Mouse (Mus musculus): Measurements from ENCODE around the gene Psmg3. TPM values are rescaled to one million over a fixed set of nuclear protein-coding genes. Genes with fewer than 3 reads are reported as not detected.

The Psmg3 gene
- total RNA-seq, 2 experiments from 2014 or later, result 25.7 to 83.9 TPM

DNA sequence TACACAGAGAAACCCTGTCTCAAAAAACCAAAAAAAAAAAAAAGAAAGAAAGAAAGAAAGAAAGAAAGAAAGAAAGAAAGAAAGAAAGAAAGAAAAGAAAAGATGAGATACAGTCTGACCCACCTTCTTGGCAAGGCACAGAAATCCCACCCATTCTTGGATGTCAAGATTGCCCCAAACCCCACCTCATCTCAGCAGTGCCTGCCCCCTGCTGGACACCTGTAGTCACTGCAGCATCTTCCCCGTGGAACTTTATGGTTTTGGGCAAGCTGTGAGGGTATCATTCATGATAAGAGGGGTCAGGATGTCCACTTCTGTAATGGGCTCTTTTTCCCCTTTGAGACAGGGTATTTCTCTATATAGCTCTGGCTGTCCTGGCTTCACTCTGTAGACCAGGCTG is 9.4 kb downstream of the Psmg3 start:
- peak; percentile 60 for ATAC-seq (replicated peaks; ENCODE audit: poor library complexity, severe bottlenecking)

DNA sequence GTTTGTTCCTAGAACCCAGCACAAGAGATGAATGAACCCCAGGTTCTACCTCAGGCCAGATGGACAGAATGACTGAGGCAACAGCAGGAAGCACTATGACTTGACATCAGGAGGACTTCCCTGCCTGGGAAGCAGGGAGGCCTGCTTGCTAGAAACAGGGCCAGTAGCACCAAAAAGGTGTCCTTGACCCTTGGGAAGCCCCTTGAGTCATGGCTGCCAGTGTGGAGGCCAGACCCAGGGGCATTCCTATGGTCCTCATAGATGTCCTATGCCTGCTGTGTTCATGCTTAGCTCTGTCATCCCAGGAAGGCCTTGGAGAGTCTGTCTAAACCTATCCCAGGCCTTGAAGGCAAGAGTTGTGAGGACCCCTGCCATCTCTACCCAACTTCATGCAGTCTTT is 10.2 kb downstream of the Psmg3 start:
- no peak for ATAC-seq (replicated peaks; ENCODE audit: poor library complexity, severe bottlenecking)

DNA sequence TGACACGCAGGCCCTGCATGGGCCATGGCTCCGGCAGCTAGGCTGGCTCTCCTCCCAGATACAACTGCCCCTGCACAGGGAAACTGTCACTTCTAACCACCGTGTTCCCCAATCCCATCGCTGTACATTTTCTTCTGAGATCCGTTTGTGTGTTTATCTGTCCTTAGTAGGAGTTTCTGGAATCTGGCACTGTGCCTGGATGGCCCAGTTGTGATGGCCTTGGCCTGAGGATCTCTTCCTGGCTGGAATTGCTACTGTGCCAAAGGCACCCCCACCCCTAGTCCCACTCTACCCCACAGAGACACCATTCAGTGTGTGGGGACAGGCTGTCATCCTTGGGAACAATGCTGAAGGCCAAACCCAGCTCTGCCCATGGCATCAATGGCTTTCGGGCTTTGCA is 10.7 kb downstream of the Psmg3 start:
- ATAC-seq (replicated peaks; ENCODE audit: poor library complexity, severe bottlenecking), result no peak

DNA sequence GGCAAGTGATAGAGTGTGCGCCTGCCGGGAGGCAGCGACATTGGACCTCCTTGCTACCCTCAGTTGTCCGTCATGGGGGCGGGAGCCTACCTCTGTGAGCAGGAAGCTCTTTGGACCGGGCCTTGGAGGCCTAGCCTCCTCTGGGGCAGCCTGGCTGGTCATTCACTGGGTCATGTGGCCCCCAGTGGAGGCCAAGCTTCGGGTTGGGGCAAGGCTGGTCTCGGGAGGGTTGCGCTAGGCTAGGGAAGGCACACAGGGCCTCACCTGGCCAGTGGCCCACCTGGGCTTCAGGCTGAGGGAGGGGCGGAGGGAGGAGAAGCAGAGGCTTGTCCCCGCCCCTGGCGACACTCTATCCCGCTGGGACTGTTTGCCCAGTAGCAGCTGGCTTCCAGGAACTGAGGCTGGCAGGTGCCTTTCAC is 12.7 kb downstream of the Psmg3 start:
- ATAC-seq (replicated peaks; ENCODE audit: poor library complexity, severe bottlenecking), result no peak

DNA sequence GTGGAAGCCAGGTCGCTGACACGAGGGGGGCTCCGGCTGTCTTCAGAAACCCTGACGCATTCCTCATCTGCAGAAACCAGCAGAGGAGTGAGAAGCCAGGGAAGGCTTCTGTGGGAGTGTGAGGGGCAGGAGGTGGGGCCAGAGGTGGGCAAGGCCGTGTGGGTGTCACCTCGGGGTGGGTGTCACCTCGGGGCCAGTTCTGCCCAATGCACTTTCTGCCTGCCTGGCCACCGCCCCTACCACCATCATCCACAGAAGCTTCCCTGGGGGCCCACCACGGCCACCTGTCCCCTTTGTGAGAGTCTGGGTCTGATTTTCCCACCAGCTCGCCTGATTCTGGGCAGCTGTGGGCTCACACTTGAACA is 13.6 kb downstream of the Psmg3 start:
- ATAC-seq (replicated peaks; ENCODE audit: poor library complexity, severe bottlenecking), result no peak

DNA sequence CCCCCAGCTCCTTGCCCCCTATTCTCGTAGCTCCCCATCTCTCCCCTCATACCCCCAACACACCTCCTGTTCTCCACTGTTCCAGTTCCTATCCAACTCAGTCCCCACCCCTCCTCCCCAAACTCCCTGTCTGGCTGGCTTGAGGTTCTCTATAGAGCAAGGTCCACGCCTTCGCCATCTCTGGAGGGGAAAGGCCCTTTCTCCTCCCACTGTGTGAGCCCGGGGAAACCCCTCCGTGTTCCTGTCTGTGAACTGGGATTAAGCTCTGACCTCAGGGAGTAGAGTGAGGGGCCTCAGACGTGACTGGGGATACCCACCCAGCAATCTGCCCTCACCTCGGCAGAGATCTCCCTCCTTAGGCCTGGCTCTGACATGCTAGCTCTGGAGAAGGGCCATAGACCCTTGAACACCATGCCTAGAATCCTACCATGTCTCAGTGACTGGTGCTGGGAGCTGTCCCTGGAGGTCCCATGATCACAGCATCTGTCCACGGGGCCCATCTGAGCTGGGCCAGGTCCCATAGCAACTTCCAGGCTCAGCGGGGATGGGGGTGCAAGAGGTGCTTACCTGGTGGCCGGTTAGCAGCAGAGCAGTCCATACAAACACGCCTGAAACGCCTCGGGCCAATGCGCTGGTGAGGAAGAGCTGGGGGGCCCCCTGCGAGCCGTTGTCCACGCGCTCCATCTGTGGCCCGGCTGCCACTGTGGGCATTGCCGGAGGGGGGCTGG is 14.1 kb downstream of the Psmg3 start:
- no peak for ATAC-seq (replicated peaks; ENCODE audit: poor library complexity, severe bottlenecking)

DNA sequence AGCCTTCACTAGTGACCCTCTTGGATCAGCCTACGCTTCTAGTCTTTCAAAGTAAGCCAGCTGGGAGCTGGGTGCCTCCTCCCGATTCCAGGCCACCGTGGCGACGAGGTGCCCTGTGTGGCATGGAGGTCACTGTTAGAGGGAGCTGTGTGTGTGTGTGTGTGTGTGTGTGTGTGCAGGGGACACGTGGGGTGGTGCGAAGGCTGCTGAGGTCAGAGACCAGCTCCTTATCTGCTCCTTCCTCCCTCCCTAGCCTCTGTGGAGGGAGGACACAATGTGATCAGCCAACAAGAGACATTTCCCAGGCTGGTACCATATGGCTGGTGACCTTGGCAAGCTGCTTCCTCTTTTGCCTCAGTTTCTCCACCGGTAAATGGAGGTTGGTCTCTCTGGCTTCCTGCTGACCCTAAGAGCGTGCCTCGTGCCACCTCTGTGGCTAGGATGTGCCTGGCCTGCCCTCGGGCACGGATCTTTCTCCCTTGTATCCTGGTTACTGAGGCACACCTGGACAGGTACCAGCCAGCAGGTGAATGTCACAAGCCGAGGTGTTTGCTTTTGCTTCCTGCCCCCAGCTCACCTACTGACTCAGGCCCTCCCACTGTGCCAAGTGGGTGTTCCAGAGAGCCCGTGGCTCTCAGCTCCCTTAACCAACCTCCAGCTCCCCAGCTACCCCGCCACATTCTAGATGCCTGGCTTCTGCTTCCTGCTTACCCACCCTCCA is 14.8 kb downstream of the Psmg3 start:
- no peak for ATAC-seq (replicated peaks; ENCODE audit: poor library complexity, severe bottlenecking)

DNA sequence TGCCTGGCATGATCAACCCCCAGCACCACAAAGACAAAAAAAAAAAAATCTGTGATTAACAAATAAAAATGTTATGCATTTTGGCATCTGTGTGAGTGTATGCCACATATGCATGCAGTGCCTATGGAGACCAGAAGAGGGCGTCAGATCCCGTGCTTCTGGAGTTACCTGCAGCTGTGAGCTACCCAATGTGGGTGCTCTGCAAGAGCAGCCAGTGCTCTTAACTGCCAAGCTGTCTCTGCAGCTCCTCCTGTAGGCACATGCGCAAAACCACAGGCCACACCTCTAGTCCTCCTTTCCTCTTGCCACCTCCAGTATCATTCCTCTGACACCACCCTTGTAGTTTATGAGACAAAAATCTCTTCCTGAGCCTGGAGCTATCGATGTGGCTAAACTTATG is 17.3 kb downstream of the Psmg3 start:
- ATAC-seq (replicated peaks; ENCODE audit: poor library complexity, severe bottlenecking), result 0 out of 2 replicates have a peak, but pooled peaks have one; percentile 23

DNA sequence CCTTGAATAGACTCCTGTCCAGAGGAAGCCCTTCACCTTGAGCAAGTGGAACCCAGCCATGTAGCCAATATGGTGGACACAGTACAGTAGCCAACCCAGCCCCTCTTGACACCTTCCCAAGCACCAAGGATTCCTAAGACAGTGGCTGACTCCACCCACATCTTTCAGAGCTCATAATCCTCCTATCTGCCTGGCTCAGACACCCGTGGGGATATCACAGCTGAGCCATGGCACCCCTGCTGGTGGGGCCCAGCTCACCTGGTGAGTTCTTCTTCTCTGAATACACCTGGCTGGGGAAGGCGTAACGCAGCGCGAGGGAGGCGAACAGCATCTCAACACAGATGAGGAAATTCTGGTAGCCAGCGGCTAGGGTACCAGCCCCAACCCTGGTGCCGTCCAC is 20.8 kb downstream of the Psmg3 start:
- ATAC-seq (replicated peaks; ENCODE audit: poor library complexity, severe bottlenecking), result no peak

DNA sequence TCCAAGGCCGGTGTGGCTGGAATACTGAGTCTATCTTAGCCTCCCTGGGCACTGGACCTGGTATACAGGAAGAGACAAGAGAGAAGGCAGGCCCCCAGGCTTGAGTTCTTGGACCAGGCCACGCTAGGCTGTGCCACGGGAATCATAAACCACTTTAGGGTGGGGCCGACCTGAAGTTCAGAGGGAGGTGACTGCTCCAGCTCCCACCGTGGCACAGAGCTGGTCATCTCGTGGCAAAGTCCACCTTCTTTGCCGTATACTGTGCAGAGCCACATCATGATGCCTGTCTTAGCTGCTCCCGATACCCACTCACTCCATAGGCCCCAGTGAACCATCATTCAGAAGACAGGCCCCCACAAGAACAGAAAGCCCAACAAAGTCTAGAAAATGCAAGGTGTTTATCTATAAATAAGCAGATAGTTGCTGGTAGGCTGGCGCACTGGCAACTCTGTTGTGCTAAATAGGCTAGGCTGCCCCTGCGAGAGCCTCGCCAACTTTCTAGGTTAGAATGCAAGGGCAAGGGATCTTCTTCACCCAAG is 22.0 kb downstream of the Psmg3 start:
- no peak for ATAC-seq (replicated peaks; ENCODE audit: poor library complexity, severe bottlenecking)

DNA sequence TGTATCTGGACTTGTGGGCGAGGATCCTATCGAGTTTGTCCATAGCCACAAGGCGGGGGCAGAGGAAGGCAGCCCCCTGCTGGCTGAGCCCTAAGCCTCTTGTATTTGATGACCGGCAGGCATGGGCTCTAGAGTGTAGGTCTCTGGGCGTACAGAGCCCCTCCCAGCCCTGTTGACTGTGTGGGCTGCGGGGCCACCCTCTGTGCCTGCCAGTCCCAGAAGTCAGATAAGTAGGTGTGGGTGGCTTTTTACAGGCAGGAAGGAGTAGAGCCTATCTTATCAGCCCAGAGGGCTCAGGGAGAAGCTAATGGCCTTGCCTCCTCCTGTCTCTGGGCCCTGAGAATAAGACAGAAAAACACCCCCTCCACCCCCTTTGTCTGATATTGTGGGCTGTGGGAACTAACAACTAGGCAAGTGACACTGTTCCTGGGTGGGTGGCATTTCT is 22.6 kb downstream of the Psmg3 start:
- peak; percentile 63 for ATAC-seq (replicated peaks; ENCODE audit: poor library complexity, severe bottlenecking)

DNA sequence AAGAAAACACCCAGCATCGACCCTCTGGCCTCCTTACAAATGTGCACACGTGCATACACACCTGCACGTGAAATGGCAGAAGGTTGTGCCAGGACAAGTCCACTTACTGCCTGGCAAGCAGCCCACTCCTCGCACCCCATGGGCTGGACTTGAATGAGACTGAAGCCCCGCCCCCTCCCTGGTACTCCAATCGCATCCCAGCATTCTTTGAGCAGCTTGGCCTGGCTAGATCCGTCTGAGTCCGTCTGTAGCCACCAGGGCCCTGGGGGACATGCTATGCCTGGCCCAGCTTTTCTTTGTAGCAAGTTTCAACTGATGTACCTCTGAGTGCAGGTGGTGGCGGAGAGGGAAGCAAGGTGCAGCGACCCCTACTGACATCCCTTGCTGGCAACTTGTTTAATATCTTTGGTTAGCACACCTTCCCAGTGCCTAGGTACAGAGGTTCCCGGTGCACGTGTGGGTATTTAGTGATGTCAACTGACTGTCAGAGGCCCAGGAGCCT is 23.0 kb downstream of the Psmg3 start:
- ATAC-seq (replicated peaks; ENCODE audit: poor library complexity, severe bottlenecking), result peak; percentile 48

DNA sequence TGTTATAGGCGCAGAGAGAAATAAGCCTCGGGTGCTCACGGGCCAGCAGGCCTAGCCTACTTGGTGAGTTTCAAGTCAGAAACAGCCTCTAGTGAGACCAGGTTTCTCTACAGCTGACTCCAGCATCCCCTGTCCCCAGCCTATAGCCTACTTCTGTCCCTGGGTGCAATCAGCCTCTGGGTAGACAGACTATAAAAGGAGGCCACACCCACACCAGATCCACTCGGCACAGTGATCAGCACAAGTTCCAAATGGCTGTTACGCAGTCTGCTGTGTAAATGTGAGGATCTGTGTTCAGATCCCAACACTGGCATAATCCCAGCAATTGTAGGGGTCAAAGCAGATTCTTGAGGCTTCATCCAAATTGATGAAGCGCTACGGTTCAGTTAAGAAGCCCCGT is 23.5 kb downstream of the Psmg3 start:
- ATAC-seq (replicated peaks; ENCODE audit: poor library complexity, severe bottlenecking), result no peak

DNA sequence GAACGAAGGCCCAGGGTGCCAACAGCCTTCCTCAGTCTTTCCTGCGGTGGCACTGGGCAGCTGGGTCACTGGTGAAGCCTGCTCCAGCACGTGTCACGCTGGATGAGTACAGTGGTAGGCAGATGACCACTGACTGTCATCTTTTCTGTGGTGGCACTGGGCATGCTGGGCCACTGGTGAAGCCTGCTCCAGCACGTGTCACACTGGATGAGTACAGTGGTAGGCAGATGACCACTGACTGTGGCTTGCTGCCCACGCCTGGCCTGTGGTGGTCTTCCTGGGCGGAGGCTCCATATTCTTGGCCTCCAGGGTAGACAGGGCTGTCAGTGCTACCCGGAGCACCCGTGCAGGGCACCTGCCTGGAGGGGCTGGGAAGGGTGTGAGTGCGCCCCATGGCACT is 24.8 kb downstream of the Psmg3 start:
- no peak for ATAC-seq (replicated peaks; ENCODE audit: poor library complexity, severe bottlenecking)

DNA sequence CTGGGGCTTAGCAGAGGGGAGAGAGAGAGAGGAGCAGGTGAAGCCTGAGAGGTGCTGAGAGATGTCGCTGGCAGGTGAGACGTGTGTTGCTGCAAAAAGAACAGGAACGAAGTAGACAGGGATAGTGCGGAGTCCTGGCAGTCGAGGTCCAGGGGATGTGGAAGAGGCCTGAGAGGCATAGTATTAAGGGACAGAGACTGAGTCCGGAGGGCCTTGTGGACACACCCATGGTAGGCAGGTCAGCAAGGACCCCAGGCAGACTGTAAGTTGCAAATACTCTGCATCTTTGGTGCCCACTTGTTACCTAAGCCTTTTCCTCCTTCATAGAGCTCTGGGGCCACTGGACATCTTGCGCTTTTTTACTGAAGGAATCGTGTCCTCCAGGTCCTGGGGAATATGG is 25.5 kb downstream of the Psmg3 start:
- no peak for ATAC-seq (replicated peaks; ENCODE audit: poor library complexity, severe bottlenecking)

DNA sequence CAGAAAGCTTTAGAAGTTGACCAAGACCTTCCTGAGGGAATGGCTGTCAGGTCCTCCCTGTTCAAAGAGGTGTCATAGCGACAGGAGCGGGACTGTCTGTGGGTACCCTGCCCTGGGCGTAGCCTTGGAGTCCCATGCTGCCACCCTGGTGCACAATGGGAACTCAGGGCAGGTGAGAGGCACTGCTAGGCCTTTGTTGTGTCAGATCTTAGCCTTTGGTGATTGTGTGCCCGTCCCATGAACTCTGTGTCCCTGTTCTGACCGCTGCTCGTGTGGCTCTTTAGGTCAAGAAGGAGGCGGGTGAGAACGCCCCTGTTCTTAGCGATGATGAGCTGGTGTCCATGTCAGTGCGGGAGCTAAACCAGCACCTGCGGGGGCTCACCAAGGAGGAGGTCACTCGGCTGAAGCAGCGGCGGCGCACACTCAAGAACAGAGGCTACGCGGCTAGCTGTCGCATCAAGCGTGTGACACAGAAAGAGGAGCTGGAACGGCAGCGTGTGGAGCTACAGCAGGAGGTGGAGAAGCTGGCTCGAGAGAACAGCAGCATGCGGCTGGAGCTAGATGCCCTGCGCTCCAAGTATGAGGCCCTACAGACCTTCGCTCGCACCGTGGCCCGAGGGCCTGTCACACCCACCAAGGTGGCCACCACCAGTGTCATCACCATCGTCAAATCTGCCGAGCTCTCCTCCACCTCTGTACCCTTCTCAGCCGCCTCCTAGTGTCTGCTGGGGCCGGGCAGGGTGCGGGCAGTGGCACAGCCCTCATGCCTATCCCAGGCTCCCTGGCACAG is 26.7 kb downstream of the Psmg3 start:
- ATAC-seq (replicated peaks; ENCODE audit: poor library complexity, severe bottlenecking), result no peak

DNA sequence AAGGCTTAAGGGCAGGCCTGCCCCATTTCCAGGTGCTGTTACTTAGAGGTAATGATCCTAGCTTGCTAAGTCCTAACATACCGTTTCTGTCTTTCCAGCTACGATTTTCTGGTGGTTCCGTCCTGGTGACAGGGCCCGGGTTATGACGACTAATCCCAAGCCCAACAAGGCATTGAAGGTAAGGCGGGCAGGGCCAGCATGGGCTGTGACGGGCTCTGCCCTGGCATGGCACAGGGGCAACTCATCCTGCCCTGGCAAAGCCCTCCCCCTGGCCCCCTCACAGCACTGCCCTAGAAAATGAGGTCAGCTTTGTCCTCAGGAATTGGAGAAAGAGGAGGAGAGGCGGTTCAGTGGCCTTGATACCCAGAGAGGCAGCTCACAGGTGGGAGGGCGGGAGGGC is 27.6 kb downstream of the Psmg3 start:
- no peak for ATAC-seq (replicated peaks; ENCODE audit: poor library complexity, severe bottlenecking)

DNA sequence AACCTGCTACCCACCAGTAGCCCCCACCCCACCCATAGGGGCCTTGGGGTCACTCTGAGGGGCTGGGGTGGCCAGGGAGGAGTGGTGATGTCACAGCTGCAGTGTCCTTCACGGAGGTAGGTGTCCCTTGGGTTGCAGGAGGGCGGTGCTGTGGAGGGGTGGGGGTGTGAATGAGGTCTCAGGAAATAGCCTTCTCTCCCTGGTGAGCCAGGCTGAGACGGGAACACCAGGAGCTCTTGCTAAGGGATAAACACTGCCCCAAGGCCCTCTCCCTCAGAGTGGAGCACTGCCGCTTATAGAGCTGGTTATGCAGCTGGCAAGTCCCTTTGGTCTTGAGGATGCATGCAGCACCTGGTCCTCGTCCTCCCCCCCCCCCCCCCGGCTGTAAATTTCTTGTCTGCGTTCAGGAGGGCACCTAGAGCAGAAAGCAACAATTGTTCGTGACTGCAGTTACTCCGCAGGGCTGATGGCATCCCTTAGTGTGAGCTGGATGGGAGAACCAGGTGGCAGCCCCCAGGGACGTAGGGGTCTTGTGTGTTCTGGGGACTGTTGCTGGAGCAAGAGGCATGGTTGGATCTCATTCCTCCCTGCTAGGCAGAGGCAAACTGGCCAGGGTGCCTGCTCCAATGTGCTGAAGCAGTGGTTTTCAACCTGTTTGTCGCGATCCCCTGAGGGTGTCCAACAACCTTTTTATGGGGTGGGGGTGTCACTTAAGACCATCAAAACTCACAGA is 28.4 kb downstream of the Psmg3 start:
- no peak for ATAC-seq (replicated peaks; ENCODE audit: poor library complexity, severe bottlenecking)

DNA sequence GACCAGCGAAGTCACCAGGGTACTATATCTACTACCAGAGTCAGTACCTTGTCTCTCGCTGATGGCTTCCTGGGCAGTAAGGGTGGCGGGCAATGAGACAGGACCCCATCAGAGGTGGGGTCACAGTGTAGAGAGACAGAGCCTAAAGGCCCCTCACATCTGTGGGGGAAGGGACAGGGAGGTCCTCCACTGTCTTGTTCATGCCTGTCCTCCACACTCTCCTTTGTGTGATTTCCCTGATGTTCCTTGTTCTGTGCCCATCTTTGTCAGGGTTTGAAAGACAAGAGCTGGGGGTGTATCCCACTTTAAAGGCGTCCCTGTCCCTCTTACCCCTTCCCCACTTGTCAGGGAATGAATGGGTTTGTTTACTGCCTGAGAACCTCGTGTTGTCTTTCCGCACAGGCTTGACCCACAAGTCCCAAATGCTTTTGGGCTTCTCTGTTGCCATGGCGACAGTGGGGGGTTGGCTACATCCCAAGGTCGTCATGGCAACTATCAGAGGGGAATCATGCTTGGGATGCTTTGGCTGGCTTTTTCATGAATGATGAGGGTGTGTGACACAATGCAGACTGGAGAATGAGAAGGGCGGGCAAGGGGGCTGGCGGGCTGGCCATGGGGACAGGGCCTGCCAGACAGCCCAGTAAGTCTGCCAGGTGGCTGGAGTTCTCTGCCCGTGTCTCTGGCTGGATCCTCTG is 29.1 kb downstream of the Psmg3 start:
- no peak for ATAC-seq (replicated peaks; ENCODE audit: poor library complexity, severe bottlenecking)

DNA sequence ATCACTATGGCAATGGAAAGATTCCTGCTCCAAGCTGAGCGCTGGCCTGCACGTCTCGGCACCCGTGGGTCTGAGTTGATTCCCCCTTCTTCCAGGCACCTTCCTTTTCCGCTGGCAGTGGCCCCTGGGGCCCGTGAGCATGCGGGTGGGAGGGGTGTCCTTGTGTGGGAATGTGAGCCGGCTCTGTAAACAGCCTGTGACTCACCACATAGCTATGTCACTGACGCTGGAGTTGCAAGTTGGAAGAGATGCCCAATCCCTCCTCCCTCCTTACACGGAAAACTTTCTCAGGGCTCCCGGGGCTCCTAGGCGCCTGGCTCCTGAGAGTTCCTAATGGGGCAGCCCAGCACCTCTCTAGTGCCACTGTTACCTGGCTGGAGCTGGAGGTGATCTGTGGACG is 29.8 kb downstream of the Psmg3 start:
- no peak for ATAC-seq (replicated peaks; ENCODE audit: poor library complexity, severe bottlenecking)
